In genomic region chr6:53818732-53819661, GRCm38 (mm10) we compare ENCODE assay signal across 8 mouse cellular contexts. TPM values are rescaled to one million over a fixed set of nuclear protein-coding genes. Genes with fewer than 3 reads are reported as not detected.
DNase-seq lines count a peak whose midpoint lies in the region; ATAC-seq and TF ChIP-seq lines count a peak whose summit lies in the region.

No protein-coding gene starts in this region.

- TF ChIP-seq CTCF in hindbrain, postnatal 0 days (IDR thresholded peaks at IDR 0.05; ENCODE audit: low read depth) = peak; percentile 61
- TF ChIP-seq CTCF in midbrain, postnatal 0 days (IDR thresholded peaks at IDR 0.05) = peak; percentile 54

- peak overlapping the region; percentile 62 for H3K9ac ChIP-seq in hindbrain, postnatal 0 days (replicated peaks; ENCODE audit: low read length)
- no peak overlapping the region for H3K9ac ChIP-seq in liver, embryonic 11.5 days (ENCODE audit: low read depth, low read length)
- H3K9ac ChIP-seq in midbrain, postnatal 0 days (replicated peaks; ENCODE audit: low read length, poor library complexity, severe bottlenecking) = peak overlapping the region; percentile 63

- H3K4me1 ChIP-seq in hindbrain, postnatal 0 days (ENCODE audit: insufficient read depth, low read length) = 0 out of 2 replicates have a peak, but pooled peaks cover 13% of the 10 kb centered on the region
- peaks cover 10% of the 10 kb centered on the region for H3K4me1 ChIP-seq in liver, embryonic 11.5 days (replicated peaks; ENCODE audit: control insufficient read depth, insufficient read depth, low read length)
- peaks cover 7% of the 10 kb centered on the region; the same call in 1 of the 2 replicates for H3K4me1 ChIP-seq in midbrain, postnatal 0 days (ENCODE audit: insufficient read depth, low read length)

- 4% methylated on average over 51 of the region's 52 CpGs for WGBS in hindbrain, postnatal 0 days
- 8% methylated on average over 52 of the region's 52 CpGs for WGBS in liver, embryonic 11.5 days
- 6% methylated on average over 52 of the region's 52 CpGs for WGBS in midbrain, postnatal 0 days

- no peaks in the 10 kb centered on the region for H3K27me3 ChIP-seq in hindbrain, postnatal 0 days (ENCODE audit: insufficient read depth, low read length)
- peaks cover 76% of the 10 kb centered on the region for H3K27me3 ChIP-seq in liver, embryonic 11.5 days (replicated peaks; ENCODE audit: control insufficient read depth, insufficient read depth, low read length)
- H3K27me3 ChIP-seq in midbrain, postnatal 0 days (ENCODE audit: insufficient read depth, low read length) = peaks cover 31% of the 10 kb centered on the region

- H3K36me3 ChIP-seq in hindbrain, postnatal 0 days (ENCODE audit: insufficient read depth, low read length) = no peaks in the 10 kb centered on the region
- no peaks in the 10 kb centered on the region for H3K36me3 ChIP-seq in liver, embryonic 11.5 days (ENCODE audit: control insufficient read depth, insufficient read depth, low read length)
- H3K36me3 ChIP-seq in midbrain, postnatal 0 days (ENCODE audit: insufficient read depth, low read length) = no peaks in the 10 kb centered on the region

- peak overlapping the region; percentile 78 for H3K4me2 ChIP-seq in hindbrain, postnatal 0 days (ENCODE audit: low read depth, low read length)
- peak overlapping the region; percentile 72 for H3K4me2 ChIP-seq in liver, embryonic 11.5 days
- H3K4me2 ChIP-seq in midbrain, postnatal 0 days (ENCODE audit: low read depth, low read length, poor library complexity, severe bottlenecking) = peak overlapping the region; percentile 89

- no peaks in the 10 kb centered on the region for H3K9me3 ChIP-seq in hindbrain, postnatal 0 days (ENCODE audit: low read length)
- no peaks in the 10 kb centered on the region for H3K9me3 ChIP-seq in liver, embryonic 11.5 days (ENCODE audit: control insufficient read depth, low read length)
- no peaks in the 10 kb centered on the region for H3K9me3 ChIP-seq in midbrain, postnatal 0 days (ENCODE audit: low read length)

- ATAC-seq in cerebellum, adult (ENCODE audit: insufficient number of reproducible peaks, low FRiP score, low TSS enrichment) = 0 out of 2 replicates have a peak, but pooled peaks have one; percentile 12
- peak; percentile 75 for ATAC-seq in hindbrain, postnatal 0 days
- ATAC-seq in liver, embryonic 11.5 days (replicated peaks; ENCODE audit: low FRiP score) = no peak
- ATAC-seq in midbrain, postnatal 0 days (ENCODE audit: low FRiP score) = peak; percentile 42

- peak overlapping the region; percentile 53 for H3K4me3 ChIP-seq in hindbrain, postnatal 0 days (ENCODE audit: low read length)
- H3K4me3 ChIP-seq in liver, embryonic 11.5 days (ENCODE audit: low read depth, low read length) = peak overlapping the region; percentile 43
- H3K4me3 ChIP-seq in midbrain, postnatal 0 days (ENCODE audit: low read depth, low read length) = peak overlapping the region; percentile 52

- H3K27ac ChIP-seq in hindbrain, postnatal 0 days = peak overlapping the region; percentile 91
- H3K27ac ChIP-seq in liver, embryonic 11.5 days (ENCODE audit: low read depth, low read length) = no peak overlapping the region
- H3K27ac ChIP-seq in midbrain, postnatal 0 days (ENCODE audit: low read depth, low read length) = peak overlapping the region; percentile 72

- DNase-seq in cerebellum, adult 9-10 months = no peak
- peak; percentile 24 for DNase-seq in cerebellum, adult 9-11 months
- DNase-seq in forelimb bud, embryonic 11.5 days (ENCODE audit: low read depth, low spot score) = peak; percentile 64
- peak; percentile 71 for DNase-seq in hindbrain, postnatal 0 days (ENCODE audit: low spot score)
- DNase-seq in liver, embryonic 11.5 days (ENCODE audit: low spot score) = peak; percentile 53
- DNase-seq in midbrain, postnatal 0 days (ENCODE audit: low spot score) = peak; percentile 55
- peak; percentile 47 to 68 for DNase-seq in urinary bladder, postnatal 4 days (ENCODE audit: low spot score in 2 of 2)

RNA-seq across cellular contexts. Expression of gene Tril, which starts 1.6 kb away (rescaled TPM):
- total RNA-seq in hindbrain, postnatal 0 days (2014; rRNA removed) = 73.8 and 83.7 TPM in 2 replicates
- polyA plus RNA-seq in hindbrain, postnatal 0 days (2015; fragmentation: Nextera tagmentation; extraction: Ambion mirVana) = 35.9 and 39.6 TPM in 2 replicates
- 4.5 and 5.5 TPM in 2 replicates for polyA plus RNA-seq in liver, embryonic 11.5 days (2014; fragmentation: Nextera tagmentation; extraction: Ambion mirVana)
- total RNA-seq in midbrain, postnatal 0 days (2014; rRNA removed) = 48.4 and 55.6 TPM in 2 replicates
- 25.9 and 26.7 TPM in 2 replicates for polyA plus RNA-seq in midbrain, postnatal 0 days (2015; fragmentation: Nextera tagmentation; extraction: Ambion mirVana)
